Mouse (Mus musculus) heart, embryonic 11.5 days (tissue): ENCODE results near the gene Pik3c2b. TPM values are rescaled to one million over a fixed set of nuclear protein-coding genes. Genes with fewer than 3 reads are reported as not detected.

ENCODE experiments used
- ATAC-seq: fragments of 200-750 bp; cut with Nextera tagmentation; replicated peaks from 2 replicates; pipeline ENCODE4 v1.8.0; 2017; ENCODE audit warnings: moderate library complexity; ENCODE audit not compliant: insufficient number of reproducible peaks, low FRiP score, low TSS enrichment
- H3K27ac ChIP-seq: fragments of 300-500 bp; sonication (generic); 2 replicates; pipeline ENCODE4 v1.5.1; 2014; ENCODE audit warnings: mild to moderate bottlenecking, low read depth, low read length
- H3K27me3 ChIP-seq: fragments of 300-500 bp; sonication (generic); 2 replicates; pipeline ENCODE4 v1.6.1; 2014; ENCODE audit warnings: mild to moderate bottlenecking, low read length, mixed read lengths; ENCODE audit not compliant: control insufficient read depth, insufficient read depth
- H3K36me3 ChIP-seq: fragments of 300-500 bp; sonication (generic); 2 replicates; pipeline ENCODE4 v1.6.1; 2014; ENCODE audit warnings: mild to moderate bottlenecking, low read length, moderate library complexity, mixed read lengths; ENCODE audit not compliant: control insufficient read depth, insufficient read depth
- H3K4me1 ChIP-seq: fragments of 300-500 bp; sonication (generic); 2 replicates; pipeline ENCODE4 v1.6.1; 2014; ENCODE audit warnings: low read length; ENCODE audit not compliant: control insufficient read depth, insufficient read depth
- H3K4me2 ChIP-seq: fragments of 300-500 bp; sonication (generic); 2 replicates; pipeline ENCODE4 v1.6.1; 2014; ENCODE audit warnings: mild to moderate bottlenecking, moderate library complexity
- H3K4me3 ChIP-seq: fragments of 300-500 bp; sonication (generic); 2 replicates; pipeline ENCODE4 v1.5.1; 2014; ENCODE audit warnings: low read depth, low read length
- H3K9ac ChIP-seq: fragments of 300-500 bp; sonication (generic); 2 replicates; pipeline ENCODE4 v1.6.1; 2014; ENCODE audit warnings: mild to moderate bottlenecking, low read depth, low read length, moderate library complexity
- H3K9me3 ChIP-seq: fragments of 300-500 bp; sonication (generic); replicated peaks from 2 replicates; pipeline ENCODE4 v1.6.1; 2016; ENCODE audit warnings: low read length; ENCODE audit not compliant: control insufficient read depth
- WGBS: fragments of 180-500 bp; shearing (Covaris S2); extraction: QIAGEN DNeasy Blood & Tissue Kit; methylation state at CpG from one replicate; pipeline ENCODE4 v1.1.7; 2014; ENCODE audit not compliant: insufficient replicate concordance; 5-methylcytosine and 5-hydroxymethylcytosine counted together
- polyA plus RNA-seq: library from polyadenylated mRNA; unstranded; fragments of >200 nt; fragmentation: Nextera tagmentation; extraction: Ambion mirVana; gene quantifications from 2 replicates; pipeline ENCODE4 v1.2.1, GENCODE M21; 2014

Gene Pik3c2b
- polyA plus RNA-seq, 1 experiment from 2014 or later = 10.3 TPM

- no peak for ATAC-seq
- WGBS = 69% methylated on average over 7 of the region's 7 CpGs
- H3K27me3 ChIP-seq = no peaks in the 10 kb centered on the region
- H3K27ac ChIP-seq = no peak overlapping the region
- peak overlapping the region; percentile 16; the same call in 1 of the 2 replicates for H3K9ac ChIP-seq
- H3K36me3 ChIP-seq = no peaks in the 10 kb centered on the region
- no peak overlapping the region for H3K4me3 ChIP-seq
- H3K4me1 ChIP-seq = peaks cover 32% of the 10 kb centered on the region
- H3K9me3 ChIP-seq = no peaks in the 10 kb centered on the region
- H3K4me2 ChIP-seq = no peak overlapping the region
These were observed 12.0 kb downstream of the Pik3c2b start for GRCm38 (mm10) chr1:133057345-133058034.

- Histone ChIP-seq H3K4me2 (no peak overlapping the region), H3K4me1 (peaks cover 24% of the 10 kb centered on the region), H3K4me3 (no peak overlapping the region), H3K27ac (no peak overlapping the region), H3K27me3 (no peaks in the 10 kb centered on the region), H3K9ac (no peak overlapping the region), H3K36me3 (peaks cover 2% of the 10 kb centered on the region; the same call in 1 of the 2 replicates), H3K9me3 (no peaks in the 10 kb centered on the region)
- 35% methylated on average over 2 of the region's 2 CpGs for WGBS
- ATAC-seq = no peak
These were observed 14.1 kb downstream of the Pik3c2b start for GRCm38 (mm10) chr1:133059592-133059991.

GRCm38 (mm10) chr1:133060681-133061080, 15.2 kb downstream of the Pik3c2b start:
- WGBS = 46% methylated on average over 4 of the region's 4 CpGs
- peaks cover 2% of the 10 kb centered on the region; the same call in 1 of the 2 replicates for H3K36me3 ChIP-seq
- H3K27me3 ChIP-seq = no peaks in the 10 kb centered on the region
- no peak overlapping the region for H3K4me2 ChIP-seq
- no peaks in the 10 kb centered on the region for H3K9me3 ChIP-seq
- H3K4me3 ChIP-seq = no peak overlapping the region
- peaks cover 24% of the 10 kb centered on the region for H3K4me1 ChIP-seq
- H3K9ac ChIP-seq = no peak overlapping the region
- peak overlapping the region; percentile 62 for H3K27ac ChIP-seq
- no peak for ATAC-seq

GRCm38 (mm10) chr1:133063164-133063563, 17.7 kb downstream of the Pik3c2b start:
- ATAC-seq = no peak
- Histone ChIP-seq H3K36me3 (peaks cover 2% of the 10 kb centered on the region; the same call in 1 of the 2 replicates), H3K9me3 (no peaks in the 10 kb centered on the region), H3K4me2 (no peak overlapping the region), H3K4me1 (peaks cover 22% of the 10 kb centered on the region), H3K9ac (no peak overlapping the region), H3K27me3 (no peaks in the 10 kb centered on the region), H3K27ac (no peak overlapping the region), H3K4me3 (no peak overlapping the region)
- 80% methylated on average over 6 of the region's 6 CpGs for WGBS

GRCm38 (mm10) chr1:133068268-133068667, 22.8 kb downstream of the Pik3c2b start:
- ATAC-seq = peak; percentile 20; the same call in 1 of the 2 replicates
- peak overlapping the region; percentile 25 for H3K4me3 ChIP-seq
- H3K36me3 ChIP-seq = peaks cover 2% of the 10 kb centered on the region; the same call in 1 of the 2 replicates
- H3K27ac ChIP-seq = peak overlapping the region; percentile 95
- peaks cover 56% of the 10 kb centered on the region for H3K4me1 ChIP-seq
- H3K4me2 ChIP-seq = peak overlapping the region; percentile 59
- H3K9ac ChIP-seq = peak overlapping the region; percentile 56
- no peaks in the 10 kb centered on the region for H3K27me3 ChIP-seq
- H3K9me3 ChIP-seq = no peaks in the 10 kb centered on the region
- 37% methylated on average over 5 of the region's 5 CpGs for WGBS

- WGBS = 73% methylated on average over 15 of the region's 15 CpGs
- Histone ChIP-seq H3K36me3 (no peaks in the 10 kb centered on the region; the same call in 1 of the 2 replicates), H3K4me3 (peak overlapping the region; percentile 25), H3K4me2 (peak overlapping the region; percentile 59), H3K9ac (peak overlapping the region; percentile 56), H3K4me1 (peaks cover 60% of the 10 kb centered on the region), H3K27me3 (no peaks in the 10 kb centered on the region), H3K9me3 (no peaks in the 10 kb centered on the region), H3K27ac (peak overlapping the region; percentile 95)
- no peak for ATAC-seq
These were observed 23.3 kb downstream of the Pik3c2b start for GRCm38 (mm10) chr1:133068669-133069274.

- Histone ChIP-seq H3K4me1 (peaks cover 60% of the 10 kb centered on the region), H3K27me3 (no peaks in the 10 kb centered on the region), H3K4me3 (peak overlapping the region; percentile 25; the same call in 1 of the 2 replicates), H3K9me3 (no peaks in the 10 kb centered on the region), H3K4me2 (peak overlapping the region; percentile 59), H3K36me3 (no peaks in the 10 kb centered on the region; the same call in 1 of the 2 replicates), H3K9ac (peak overlapping the region; percentile 56), H3K27ac (peak overlapping the region; percentile 95)
- 62% methylated on average over 12 of the region's 12 CpGs for WGBS
- no peak for ATAC-seq
These were observed 24.0 kb downstream of the Pik3c2b start for GRCm38 (mm10) chr1:133069275-133070120.

- H3K9ac ChIP-seq = no peak overlapping the region
- peaks cover 60% of the 10 kb centered on the region for H3K4me1 ChIP-seq
- no peak overlapping the region for H3K4me3 ChIP-seq
- no peak for ATAC-seq
- WGBS = 34% methylated on average over 4 of the region's 5 CpGs
- H3K27me3 ChIP-seq = no peaks in the 10 kb centered on the region
- H3K4me2 ChIP-seq = no peak overlapping the region
- peak overlapping the region; percentile 95 for H3K27ac ChIP-seq
- no peaks in the 10 kb centered on the region for H3K9me3 ChIP-seq
- H3K36me3 ChIP-seq = no peaks in the 10 kb centered on the region; the same call in 1 of the 2 replicates
These were observed 24.7 kb downstream of the Pik3c2b start for GRCm38 (mm10) chr1:133070157-133070556.
